Mouse (Mus musculus) bone marrow, adult 2 months (tissue): ENCODE measurements around the gene Lgals4. TPM values are rescaled to one million over a fixed set of nuclear protein-coding genes. Genes with fewer than 3 reads are reported as not detected.

Experiments used
- H3K27ac ChIP-seq: fragments of 200-500 bp; 2 replicates; pipeline ENCODE4 v1.5.1; 2012; ENCODE audit warnings: low read depth, mild to moderate bottlenecking, control low read depth, inconsistent platforms, low read length; ENCODE audit not compliant: control insufficient read depth, poor library complexity, insufficient read depth
- H3K4me1 ChIP-seq: fragments of 200-500 bp; 2 replicates; pipeline ENCODE4 v1.6.1; 2011; ENCODE audit warnings: low read length; ENCODE audit not compliant: control insufficient read depth, insufficient read depth
- H3K4me3 ChIP-seq: fragments of 200-500 bp; replicated peaks from 2 replicates; pipeline ENCODE3; 2011; ENCODE audit warnings: mild to moderate bottlenecking, low read depth, low read length, control low read depth; ENCODE audit not compliant: control insufficient read depth
- CTCF ChIP-seq: fragments of 200-500 bp; IDR thresholded peaks from 2 replicates; pipeline ENCODE4 v1.5.1; 2011; ENCODE audit warnings: low read length, control low read depth; ENCODE audit not compliant: control insufficient read depth, insufficient read depth
- POLR2A ChIP-seq: fragments of 200-500 bp; IDR thresholded peaks from 2 replicates; pipeline ENCODE4 v1.6.1; 2011; ENCODE audit warnings: low read depth, mild to moderate bottlenecking, control low read depth, low read length, borderline replicate concordance; ENCODE audit not compliant: control insufficient read depth
- WGBS: fragments of 180-500 bp; shearing (Covaris S2); methylation state at CpG from one replicate; pipeline ENCODE4 v1.1.7; 2018; 5-methylcytosine and 5-hydroxymethylcytosine counted together
- polyA plus RNA-seq: library from polyadenylated mRNA; stranded (reverse); fragments of >200 nt; gene quantifications from 2 replicates; pipeline ENCODE4 v1.2.4, GENCODE M21; 2011; ENCODE audit warnings: low replicate concordance; ENCODE audit not compliant: missing spikeins, insufficient read depth, insufficient read length

Gene Lgals4
- polyA plus RNA-seq, 1 experiment, result 67.1 TPM

DNA sequence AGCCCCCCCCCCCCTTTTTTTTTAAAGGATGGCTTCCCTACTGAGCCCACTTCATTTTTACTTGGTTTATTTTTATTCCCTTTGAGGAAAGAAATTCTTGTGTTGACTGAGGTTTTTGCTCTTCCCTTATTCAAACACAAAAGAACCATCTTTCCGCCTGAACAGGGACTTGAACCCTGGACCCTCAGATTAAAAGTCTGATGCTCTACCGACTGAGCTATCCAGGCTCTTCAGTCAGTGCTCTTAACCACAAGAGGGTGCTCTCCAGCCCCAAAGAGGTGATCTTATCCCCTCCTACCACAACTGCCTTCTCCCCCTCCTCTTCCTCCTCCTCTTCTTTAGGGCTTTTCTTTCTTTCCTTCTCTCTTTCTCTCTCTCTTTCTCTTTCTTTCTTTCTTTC lies 39.8 kb upstream of the Lgals4 start:
- peaks cover 3% of the 10 kb centered on the region; the same call in 1 of the 2 replicates for H3K4me1 ChIP-seq
- H3K27ac ChIP-seq, result no peak overlapping the region
- 28% methylated on average over 2 of the region's 2 CpGs for WGBS
- TF ChIP-seq CTCF (peak; percentile 50; the same call in 1 of the 2 replicates), POLR2A (no peak)
- no peak overlapping the region for H3K4me3 ChIP-seq

DNA sequence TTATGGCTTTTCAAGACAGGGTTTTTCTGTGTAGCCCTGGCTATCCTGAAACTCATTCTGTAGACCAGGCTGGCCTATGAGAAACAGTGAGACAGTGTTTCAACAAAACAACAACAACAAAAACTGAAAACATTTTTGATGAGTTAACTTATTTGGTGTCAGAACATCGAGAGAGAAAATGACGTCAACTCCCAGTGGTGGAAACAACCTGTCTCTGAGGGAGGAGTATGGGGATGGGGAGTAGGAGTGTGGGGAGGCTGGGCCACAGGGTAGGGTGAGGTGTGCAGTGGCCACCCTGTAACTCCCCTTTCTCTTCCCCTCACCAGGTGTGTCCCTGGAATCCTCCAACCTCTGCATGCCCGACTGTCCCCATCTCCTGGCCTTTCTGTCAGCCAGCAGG lies 39.2 kb upstream of the Lgals4 start:
- no peak for TF ChIP-seq CTCF
- no peak for TF ChIP-seq POLR2A
- WGBS, result 80% methylated on average over 3 of the region's 3 CpGs
- Histone ChIP-seq H3K27ac (0 out of 2 replicates have a peak overlapping the region, but pooled peaks have one; percentile 13), H3K4me3 (no peak overlapping the region), H3K4me1 (peaks cover 3% of the 10 kb centered on the region; the same call in 1 of the 2 replicates)

DNA sequence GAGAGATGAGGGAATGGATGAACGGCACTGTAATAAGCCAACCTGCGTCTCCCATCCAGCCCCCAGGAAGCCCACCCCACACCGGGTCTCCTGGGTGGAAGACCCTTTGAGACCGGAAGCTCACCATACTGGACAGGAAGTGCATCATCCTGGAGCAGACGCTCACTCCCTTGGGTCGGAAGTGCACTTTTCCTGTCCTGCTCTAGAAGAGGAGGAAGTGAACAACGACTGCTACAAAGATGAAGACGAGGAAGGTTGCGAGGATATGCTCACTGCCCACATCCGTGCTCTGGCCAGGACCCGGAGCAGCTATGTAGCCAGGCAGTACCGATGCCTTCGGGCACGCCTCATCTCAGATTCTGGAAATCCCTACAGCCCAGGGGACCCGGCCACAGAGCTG lies 37.8 kb upstream of the Lgals4 start:
- H3K4me1 ChIP-seq, result peaks cover 2% of the 10 kb centered on the region; the same call in 1 of the 2 replicates
- H3K27ac ChIP-seq, result peak overlapping the region; percentile 76
- no peak for TF ChIP-seq CTCF
- TF ChIP-seq POLR2A, result peak; percentile 25; the same call in 1 of the 2 replicates
- 7% methylated on average over 15 of the region's 15 CpGs for WGBS
- peak overlapping the region; percentile 56 for H3K4me3 ChIP-seq

DNA sequence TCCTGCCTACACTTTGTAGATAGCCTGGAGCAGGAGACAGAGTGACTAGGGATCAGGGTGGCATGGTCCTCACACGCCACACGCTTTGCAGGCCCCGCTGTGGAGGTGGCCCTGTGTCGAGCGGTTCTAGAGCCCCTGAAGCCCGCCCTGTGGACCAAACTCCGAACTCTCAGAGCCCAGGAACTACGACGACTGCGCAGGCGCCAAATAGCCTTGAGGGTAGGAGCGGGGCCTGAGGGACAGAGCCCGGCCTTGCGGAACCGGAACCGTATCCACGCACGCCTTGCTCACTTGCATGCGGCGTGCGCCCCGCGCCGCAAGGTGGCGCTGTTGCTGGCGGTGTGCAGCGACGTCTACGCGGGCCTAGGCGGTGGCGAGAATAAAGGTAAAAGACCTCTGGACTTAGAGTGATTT lies 37.1 kb upstream of the Lgals4 start:
- Histone ChIP-seq H3K27ac (peak overlapping the region; percentile 76), H3K4me1 (peaks cover 2% of the 10 kb centered on the region; the same call in 1 of the 2 replicates), H3K4me3 (peak overlapping the region; percentile 56)
- WGBS, result 7% methylated on average over 32 of the region's 32 CpGs
- TF ChIP-seq POLR2A (peak; percentile 64; the same call in 1 of the 2 replicates), CTCF (peak; percentile 99)

DNA sequence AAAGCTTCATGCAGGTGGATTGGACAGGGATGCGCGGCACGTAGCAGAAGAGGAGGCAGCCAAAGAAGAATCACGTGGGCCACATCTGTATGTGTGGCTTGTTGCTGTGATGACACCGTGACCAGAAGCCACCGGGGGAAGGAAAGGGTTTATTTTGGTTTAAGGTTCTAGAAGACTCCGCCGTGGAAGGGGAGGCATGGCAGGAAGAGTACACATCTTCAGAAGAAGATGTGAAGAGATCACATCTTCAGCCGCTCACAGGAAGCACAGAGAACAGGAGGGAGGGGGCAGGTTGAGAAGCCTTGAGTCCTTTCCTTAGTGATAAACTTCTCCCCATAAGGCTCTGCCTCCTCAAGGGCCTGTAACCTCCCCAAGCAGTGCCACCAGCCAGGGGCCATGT lies 33.7 kb upstream of the Lgals4 start:
- Histone ChIP-seq H3K27ac (no peak overlapping the region), H3K4me1 (peaks cover 5% of the 10 kb centered on the region), H3K4me3 (no peak overlapping the region)
- TF ChIP-seq CTCF (no peak), POLR2A (no peak)
- 82% methylated on average over 9 of the region's 9 CpGs for WGBS

DNA sequence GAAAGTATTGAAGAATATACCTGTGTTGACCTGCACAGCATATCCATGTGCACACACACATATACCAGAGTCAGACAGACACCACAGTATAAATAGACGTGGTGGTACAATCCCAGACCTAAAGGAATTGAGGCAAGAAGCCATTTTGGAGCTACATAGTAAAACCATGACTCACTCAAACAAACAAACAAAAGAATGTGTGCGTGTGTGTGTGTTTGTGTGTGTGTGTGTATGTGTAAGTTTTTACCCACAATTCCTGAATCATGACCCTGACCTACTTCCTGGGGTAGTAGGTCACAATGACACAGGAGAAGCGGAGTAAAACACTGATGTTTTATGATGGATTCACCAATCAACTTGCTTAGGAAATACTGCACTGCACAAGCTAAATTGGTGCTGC lies 32.2 kb upstream of the Lgals4 start:
- Histone ChIP-seq H3K27ac (no peak overlapping the region), H3K4me3 (no peak overlapping the region), H3K4me1 (peaks cover 5% of the 10 kb centered on the region)
- TF ChIP-seq POLR2A, result no peak
- TF ChIP-seq CTCF, result no peak
- WGBS, result 73% methylated on average over 3 of the region's 3 CpGs

DNA sequence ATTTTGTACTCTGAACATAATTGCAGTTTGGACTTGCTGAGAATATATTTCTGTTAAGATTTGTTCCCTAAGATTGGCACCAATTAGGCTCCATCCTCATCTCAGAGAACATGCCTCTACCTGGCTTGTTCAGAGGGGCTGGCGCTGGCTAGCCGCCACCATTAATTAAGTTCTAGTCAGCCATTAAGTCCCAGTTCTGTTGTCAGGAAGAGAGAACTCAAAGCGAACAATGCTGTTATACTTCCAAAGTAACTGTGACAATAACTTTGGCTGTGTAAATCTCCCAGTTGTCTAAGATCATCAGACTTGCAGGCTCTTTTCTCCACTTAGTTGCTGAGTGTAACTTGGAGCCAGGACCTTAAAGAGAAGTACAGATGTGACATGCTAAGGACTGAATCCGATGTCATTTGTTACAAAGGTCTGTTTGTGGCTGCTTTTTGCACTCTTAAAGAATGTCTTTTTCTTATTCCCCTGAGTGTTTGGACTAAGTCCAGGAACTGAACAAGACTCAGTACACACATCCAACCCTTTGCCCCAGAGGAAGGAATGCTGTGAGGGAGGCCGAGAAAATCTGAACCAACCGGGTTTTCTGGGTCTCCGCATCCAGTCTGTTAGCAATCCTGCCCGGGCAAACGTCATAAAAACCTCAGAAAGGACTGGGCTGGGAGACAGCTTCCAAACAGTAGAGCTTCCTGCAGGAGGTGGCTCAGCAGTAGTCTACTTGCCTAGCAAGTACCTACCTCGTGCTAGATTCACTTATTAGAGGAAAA lies 31.6 kb upstream of the Lgals4 start:
- Histone ChIP-seq H3K4me3 (no peak overlapping the region), H3K27ac (no peak overlapping the region), H3K4me1 (peaks cover 7% of the 10 kb centered on the region)
- WGBS, result 48% methylated on average over 10 of the region's 10 CpGs
- TF ChIP-seq CTCF (no peak), POLR2A (no peak)

DNA sequence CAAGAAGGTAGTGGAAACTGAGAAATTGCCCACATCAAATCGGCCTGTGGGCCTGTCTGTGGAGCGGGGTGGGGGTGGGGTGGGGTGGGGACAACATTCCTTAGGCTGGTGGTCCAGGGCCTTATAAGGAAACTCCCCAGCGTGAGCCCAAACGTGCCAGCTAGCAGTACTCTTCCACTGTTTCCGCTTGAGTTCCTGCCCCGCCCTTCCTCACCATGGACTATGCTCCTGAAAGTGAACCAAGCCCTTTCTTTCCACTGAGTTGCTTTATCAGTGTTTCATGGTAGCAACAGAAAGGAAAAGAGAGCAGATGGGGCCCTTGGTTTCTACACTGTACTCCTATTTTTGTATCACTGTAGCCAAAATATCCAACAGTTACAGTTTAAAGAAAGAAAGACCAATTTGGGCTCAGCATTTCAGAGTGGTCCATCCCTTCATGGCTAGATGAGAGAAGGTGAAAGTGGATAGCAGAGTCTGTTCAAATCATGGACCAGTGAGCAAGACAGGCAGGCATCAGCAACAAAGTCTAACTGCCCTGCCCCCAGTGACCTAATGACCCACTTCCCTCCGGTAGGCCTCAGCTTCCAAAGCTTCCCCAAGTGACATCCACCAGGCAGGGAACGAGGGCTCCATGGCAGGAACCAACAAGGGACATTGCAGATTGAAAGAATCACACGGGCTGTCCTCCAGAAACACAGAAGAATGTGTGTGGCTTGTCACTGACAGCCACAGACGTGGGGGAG lies 30.6 kb upstream of the Lgals4 start:
- Histone ChIP-seq H3K27ac (peak overlapping the region; percentile 48; the same call in 1 of the 2 replicates), H3K4me1 (peaks cover 10% of the 10 kb centered on the region), H3K4me3 (no peak overlapping the region)
- no peak for TF ChIP-seq CTCF
- TF ChIP-seq POLR2A, result no peak
- WGBS, result 19% methylated on average over 10 of the region's 10 CpGs
